9 mouse cellular contexts compared by ENCODE assay signal in genomic region chr17:6781273-6781672, GRCm38 (mm10). TPM values are rescaled to one million over a fixed set of nuclear protein-coding genes. Genes with fewer than 3 reads are reported as not detected.
DNase-seq lines count a peak whose midpoint lies in the region; ATAC-seq and TF ChIP-seq lines count a peak whose summit lies in the region.
"Had no signal": no experiment of that assay in that cellular context is flagged by ENCODE, and none has a peak within 500 bp of the region (broad histone marks: within the 10 kb centered on the region; RNA-seq: fewer than 3 reads in every experiment).

No protein-coding gene starts in this region.

- ATAC-seq in erythroblast, adult 5-6 weeks (replicated peaks; ENCODE audit: low FRiP score, poor library complexity, severe bottlenecking) = no peak
- ATAC-seq in liver, embryonic 14.5 days (ENCODE audit: insufficient read depth) = no peak

- TF ChIP-seq POLR2A in spleen, adult 2 months (IDR thresholded peaks at IDR 0.05; ENCODE audit: low read depth, low read length) = no peak

- peak overlapping the region; percentile 49 for H3K9ac ChIP-seq in liver, embryonic 14.5 days (replicated peaks)

- WGBS in spleen, adult 2 months = 7% methylated on average over 6 of the region's 6 CpGs
- 44% methylated on average over 6 of the region's 6 CpGs for WGBS in liver, embryonic 14.5 days (ENCODE audit: insufficient replicate concordance)

- no peaks in the 10 kb centered on the region for H3K27me3 ChIP-seq in erythroblast, embryonic 14.5 days (ENCODE audit: control insufficient read depth)
- no peaks in the 10 kb centered on the region for H3K27me3 ChIP-seq in spleen, adult 2 months (ENCODE audit: control insufficient read depth, insufficient read depth, low read length)
- H3K27me3 ChIP-seq in liver, embryonic 14.5 days (ENCODE audit: control insufficient read depth, insufficient read depth, low read length) = no peaks in the 10 kb centered on the region

- H3K4me1 ChIP-seq in erythroblast, embryonic 14.5 days (ENCODE audit: control insufficient read depth) = peaks cover 66% of the 10 kb centered on the region
- peaks cover 22% of the 10 kb centered on the region; the same call in 1 of the 2 replicates for H3K4me1 ChIP-seq in spleen, adult 2 months (ENCODE audit: control insufficient read depth, insufficient read depth, insufficient read length)
- peaks cover 26 to 28% of the 10 kb centered on the region in 2 experiments for H3K4me1 ChIP-seq in liver, embryonic 14.5 days (replicated peaks; ENCODE audit: control insufficient read depth in 2 of 2, insufficient read depth in 2 of 2, low read length in 1 of 2)

- peaks cover 18% of the 10 kb centered on the region for H3K36me3 ChIP-seq in erythroblast, embryonic 14.5 days (ENCODE audit: control insufficient read depth)
- H3K36me3 ChIP-seq in spleen, adult 2 months (ENCODE audit: control insufficient read depth, insufficient read depth, low read length) = no peaks in the 10 kb centered on the region
- no peaks in the 10 kb centered on the region for H3K36me3 ChIP-seq in liver, embryonic 14.5 days (replicated peaks; ENCODE audit: control insufficient read depth, insufficient read depth, low read depth)

- no peak for TF ChIP-seq CTCF in spleen, adult 2 months (IDR thresholded peaks at IDR 0.05; ENCODE audit: extremely low read depth, insufficient read depth, insufficient read length, insufficient replicate concordance)
- TF ChIP-seq CTCF in liver, embryonic 14.5 days (IDR thresholded peaks at IDR 0.05; ENCODE audit: low read depth) = no peak

- peak overlapping the region; percentile 88 for H3K4me3 ChIP-seq in erythroblast, embryonic 14.5 days (replicated peaks)
- peak overlapping the region; percentile 95 for H3K4me3 ChIP-seq in spleen, adult 2 months (ENCODE audit: extremely low read depth, insufficient read depth, insufficient read length)
- H3K4me3 ChIP-seq in liver, embryonic 14.5 days (ENCODE audit: insufficient read depth in 1 of 2, low read depth in 2 of 2, low read length in 2 of 2) = peak overlapping the region; percentile 25 to 86

- no peaks in the 10 kb centered on the region for H3K9me3 ChIP-seq in erythroblast, embryonic 14.5 days (ENCODE audit: control insufficient read depth, low read length)
- H3K9me3 ChIP-seq in liver, embryonic 14.5 days (ENCODE audit: control insufficient read depth, low read length) = no peaks in the 10 kb centered on the region

- TF ChIP-seq EP300 in liver, embryonic 14.5 days (IDR thresholded peaks at IDR 0.05; ENCODE audit: low read depth) = no peak

- no peak for DNase-seq in spleen, adult 2 months (ENCODE audit: low read depth in 1 of 2, low spot score in 2 of 2)
- no peak for DNase-seq in spleen, postnatal 10 days (ENCODE audit: low spot score in 2 of 2)
- no peak for DNase-seq in liver, embryonic 14.5 days (ENCODE audit: low read depth in 3 of 3, low spot score in 3 of 3)
- no peak for DNase-seq in T-cell, adult 2 months (ENCODE audit: low spot score)
- DNase-seq in gastrocnemius, postnatal 25 days = no peak
- DNase-seq in kidney, adult 11 months = no peak
- DNase-seq: cerebellum, adult 18-20 months had no signal

- H3K27ac ChIP-seq in spleen, adult 2 months (ENCODE audit: insufficient read depth, low read length) = no peak overlapping the region; the same call in 1 of the 2 replicates
- no peak overlapping the region for H3K27ac ChIP-seq in liver, embryonic 14.5 days

- H3K4me2 ChIP-seq in liver, embryonic 14.5 days (ENCODE audit: low read depth) = peak overlapping the region; percentile 82

RNA-seq across cellular contexts. Expression of gene Ezr, which starts 1.3 kb away (rescaled TPM):
- 10.2 and 11.2 TPM in 2 replicates for polyA plus RNA-seq in erythroblast, embryonic 14.5 days (2012)
- 9.4 and 23.2 TPM in 2 replicates for total RNA-seq in erythroblast, adult 5-6 weeks (2015; ENCODE audit: low replicate concordance)
- total RNA-seq in erythroblast, adult 5-6 weeks (2017; ENCODE audit: low replicate concordance) = 64.2 and 120 TPM in 2 replicates
- polyA plus RNA-seq in spleen, adult 2 months (2012; rRNA removed) = 63.0 and 73.5 TPM in 2 replicates
- 17.6 and 31.2 TPM in 2 replicates for polyA plus RNA-seq in liver, embryonic 14.5 days (2012; rRNA removed)
- 41.7 and 52.8 TPM in 2 replicates for polyA plus RNA-seq in liver, embryonic 14.5 days (2014; fragmentation: Nextera tagmentation; extraction: Ambion mirVana)
- total RNA-seq in gastrocnemius, postnatal 25 days (2021) = 1 to 10 TPM; 2.2 to 2.9 TPM
